ENCODE assay signal across 19 mouse cellular contexts in genomic region chr16:76280365-76280764, GRCm38 (mm10).
"Had no signal": no experiment of that assay in that cellular context is flagged by ENCODE, and none has a peak within 500 bp of the region (broad histone marks: within the 10 kb centered on the region; RNA-seq: fewer than 3 reads in every experiment).

No protein-coding gene starts in this region.

- ATAC-seq: lung, postnatal 0 days; midbrain, embryonic 13.5 days; midbrain, embryonic 15.5 days had no signal

- H3K4me3 ChIP-seq: limb, embryonic 15.5 days; lung, embryonic 15.5 days; midbrain, embryonic 13.5 days; midbrain, embryonic 15.5 days; neural tube, embryonic 13.5 days; neural tube, embryonic 15.5 days; stomach, embryonic 15.5 days had no signal

- H3K27me3 ChIP-seq: limb, embryonic 15.5 days; lung, embryonic 15.5 days; midbrain, embryonic 13.5 days; midbrain, embryonic 15.5 days; neural tube, embryonic 13.5 days; neural tube, embryonic 15.5 days; stomach, embryonic 15.5 days had no signal

- H3K9ac ChIP-seq: limb, embryonic 15.5 days; liver, embryonic 14.5 days; lung, embryonic 15.5 days; midbrain, embryonic 13.5 days; midbrain, embryonic 15.5 days; neural tube, embryonic 13.5 days; neural tube, embryonic 15.5 days; stomach, embryonic 15.5 days had no signal

- H3K9me3 ChIP-seq: limb, embryonic 15.5 days; lung, embryonic 15.5 days; midbrain, embryonic 13.5 days; midbrain, embryonic 15.5 days; neural tube, embryonic 13.5 days; neural tube, embryonic 15.5 days; stomach, embryonic 15.5 days had no signal

- H3K36me3 ChIP-seq: limb, embryonic 15.5 days; lung, embryonic 15.5 days; midbrain, embryonic 13.5 days; midbrain, embryonic 15.5 days; neural tube, embryonic 13.5 days; neural tube, embryonic 15.5 days; stomach, embryonic 15.5 days had no signal

- H3K4me2 ChIP-seq: limb, embryonic 15.5 days; lung, embryonic 15.5 days; midbrain, embryonic 11.5 days; midbrain, embryonic 13.5 days; midbrain, embryonic 15.5 days; neural tube, embryonic 13.5 days; neural tube, embryonic 15.5 days; stomach, embryonic 15.5 days had no signal

- H3K4me1 ChIP-seq: limb, embryonic 15.5 days; lung, embryonic 15.5 days; midbrain, embryonic 13.5 days; midbrain, embryonic 15.5 days; neural tube, embryonic 13.5 days; neural tube, embryonic 15.5 days; stomach, embryonic 15.5 days had no signal

- DNase-seq: lung, adult 2 months; lung, postnatal 14 days; lung, postnatal 36 days; right cerebral cortex, postnatal 14 days; thymus, adult 2 months; thymus, postnatal 25 days; thymus, postnatal 4 days had no signal

- H3K27ac ChIP-seq: limb, embryonic 15.5 days; liver, embryonic 14.5 days; lung, embryonic 15.5 days; macrophage; midbrain, embryonic 13.5 days; midbrain, embryonic 15.5 days; neural tube, embryonic 13.5 days; neural tube, embryonic 15.5 days; stomach, embryonic 15.5 days; stomach, postnatal 0 days had no signal
